Mouse (Mus musculus): Measurements from ENCODE around the gene R3hcc1l.

DNA sequence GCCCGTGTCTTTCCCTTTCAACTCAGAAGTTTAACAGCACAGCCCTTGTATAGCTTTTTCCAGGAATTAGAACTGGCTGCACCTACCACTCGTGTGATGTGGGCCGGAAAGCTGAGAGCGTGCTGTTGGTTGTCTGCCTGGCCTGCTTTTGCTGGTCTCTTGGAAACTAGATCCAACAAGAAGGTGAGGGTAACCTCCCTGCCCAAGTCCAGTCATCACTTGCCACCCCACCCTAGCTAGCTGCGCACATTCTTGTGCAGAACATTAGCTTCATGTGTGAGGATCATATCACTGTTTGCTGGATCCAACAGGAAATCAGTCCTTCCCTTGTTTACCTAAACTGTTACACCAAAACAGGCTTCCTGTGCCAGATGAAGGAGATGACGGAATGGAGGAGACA is 74.9 kb downstream of the R3hcc1l start:
- TF ChIP-seq POLR2A (IDR thresholded peaks at IDR 0.05; ENCODE audit: insufficient read depth, low read length), result no peak
- no peak for TF ChIP-seq CTCF (IDR thresholded peaks at IDR 0.05; ENCODE audit: low read depth, low read length)

All from ES-Bruce4 (cell line).